Mouse (Mus musculus) adrenal gland (tissue): ENCODE results near the gene Gm26661.

Experiments
- intact Hi-C: fragments of 180-260 bp; cut with DNase I; formaldehyde crosslinking; loops from one replicate; pipeline ENCODE4 v1.15.1; 2025

Gm26661 gene

DNA sequence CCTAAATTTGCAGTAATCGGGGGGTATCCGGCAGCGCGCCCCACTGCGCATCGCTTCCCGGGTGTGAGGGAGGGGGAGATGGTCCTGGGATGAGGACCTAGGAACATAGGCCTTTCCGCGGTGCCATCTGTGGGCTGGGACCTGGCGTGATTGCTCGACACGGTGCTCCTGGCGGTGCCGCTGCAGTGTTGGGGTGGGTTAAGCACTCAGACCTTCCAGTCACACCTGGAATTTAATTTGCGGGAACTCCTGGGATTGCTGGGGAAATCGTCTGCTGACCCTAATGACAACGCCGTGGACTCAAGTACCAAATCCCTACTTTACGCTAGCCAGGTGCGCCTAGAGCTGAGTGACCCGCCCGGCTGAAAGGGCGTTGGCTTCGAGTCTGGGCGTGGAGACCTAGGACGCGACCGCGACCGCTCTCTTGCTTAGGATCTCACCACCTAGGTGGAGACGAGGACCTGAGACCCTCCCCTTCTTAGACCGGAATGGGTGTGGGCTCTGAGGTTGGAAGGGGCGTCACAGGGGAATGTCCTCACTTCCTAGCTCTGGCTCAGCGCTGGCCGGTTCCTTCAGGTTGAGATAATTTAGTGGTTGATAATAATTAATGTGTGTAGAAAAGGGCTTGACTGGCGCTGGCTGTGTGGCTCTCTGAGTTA lies 27.2 kb downstream of the Gm26661 start:
- intact Hi-C loops = loop anchor here (2.0 to 5.0 kb wide), 3 partner anchors 84 to 182 kb away; no protein-coding TSS in a partner anchor

DNA sequence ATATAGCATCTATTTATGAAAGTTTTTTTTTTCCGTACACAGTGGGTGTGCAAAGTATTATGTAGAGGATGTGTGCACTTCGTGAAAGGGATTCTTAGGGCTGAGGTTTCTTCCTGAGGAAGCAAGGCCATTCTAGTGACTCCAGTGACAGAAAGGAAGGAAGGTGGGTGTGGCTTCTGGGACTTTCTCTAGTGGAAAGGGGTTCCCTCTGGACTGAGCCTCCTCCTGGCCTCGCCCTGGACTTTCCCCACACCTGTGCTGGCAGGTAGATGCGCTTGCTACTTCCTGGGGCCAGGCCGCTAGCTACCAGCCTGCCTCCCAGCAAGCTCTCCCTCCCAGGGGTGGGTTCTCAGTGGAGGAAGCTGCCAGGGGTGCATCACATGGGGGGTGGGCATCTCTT lies 28.1 kb downstream of the Gm26661 start:
- intact Hi-C loops = loop anchor here (2.0 to 5.0 kb wide), 3 partner anchors 83 to 181 kb away; no protein-coding TSS in a partner anchor

DNA sequence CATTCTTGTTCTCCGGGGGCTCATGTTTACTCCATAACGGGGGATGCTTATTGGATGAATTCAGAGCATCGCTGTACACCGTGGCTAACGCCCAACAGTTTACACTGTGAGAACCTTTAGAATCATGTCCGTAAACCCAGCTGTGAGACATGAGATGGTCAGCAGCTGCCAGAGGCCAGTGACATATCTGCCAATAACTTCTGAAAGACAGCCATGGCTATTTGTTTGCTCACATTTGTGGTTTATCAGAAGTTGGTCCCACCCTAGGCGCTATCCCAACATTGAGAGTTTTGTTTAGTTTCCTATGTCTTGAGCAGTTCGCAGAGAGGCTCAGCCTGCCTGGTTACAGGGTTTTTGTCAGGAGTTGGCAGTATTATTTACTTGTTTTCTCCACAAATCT lies 30.0 kb downstream of the Gm26661 start:
- intact Hi-C loops = loop anchor here (10.0 kb wide), 1 partner anchor 53 kb away; no protein-coding TSS in a partner anchor

DNA sequence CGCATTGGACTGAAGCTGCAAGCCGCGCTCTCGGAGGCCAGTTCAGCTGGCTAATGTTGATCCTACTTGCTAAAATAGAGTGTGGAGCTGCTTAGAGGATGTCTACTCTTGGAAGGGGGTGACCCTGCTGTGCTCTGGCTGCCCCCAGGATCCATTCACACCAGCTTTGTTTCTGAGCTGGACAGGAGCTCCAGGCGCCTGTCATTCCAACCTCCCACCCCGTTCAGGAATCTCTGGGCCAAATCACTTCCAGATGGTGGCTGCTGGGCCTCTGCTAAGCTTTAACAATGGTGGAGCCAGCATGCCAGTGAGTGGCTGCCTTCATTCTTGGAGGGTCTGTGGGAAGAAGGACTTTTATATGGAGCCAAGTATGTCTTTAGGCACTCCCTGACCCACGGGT lies 31.3 kb downstream of the Gm26661 start:
- intact Hi-C loops = loop anchor here (10.0 kb wide), 1 partner anchor 52 kb away; no protein-coding TSS in a partner anchor

DNA sequence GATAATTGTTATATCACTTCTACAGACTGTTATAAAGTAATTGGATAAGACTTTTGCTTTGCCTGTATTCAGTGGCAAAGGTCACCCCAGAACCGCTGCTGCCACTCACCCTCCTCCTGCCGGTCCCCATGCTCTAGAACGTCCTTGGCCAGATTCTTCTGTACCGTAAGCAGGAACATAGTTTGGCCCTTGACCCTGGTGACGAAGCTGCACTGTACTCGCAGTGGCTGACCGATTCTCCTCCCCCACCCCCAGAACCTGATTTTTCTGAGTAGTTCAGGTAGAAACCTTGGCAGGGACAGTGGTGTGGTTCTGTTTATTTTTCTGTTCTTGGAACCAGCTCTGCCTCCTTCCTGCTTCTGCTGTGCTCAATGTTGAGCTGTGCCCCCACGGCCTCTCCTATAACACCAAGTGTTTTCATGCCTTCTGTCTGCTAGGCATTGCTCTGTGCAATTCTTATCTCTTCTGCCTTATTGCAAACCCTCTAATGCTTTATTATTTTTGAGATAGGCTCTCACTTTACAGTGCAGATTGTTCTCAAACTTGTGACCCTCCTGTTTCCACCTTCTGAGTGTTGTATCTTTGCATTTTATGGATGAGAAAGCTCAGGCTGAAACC lies 33.4 kb downstream of the Gm26661 start:
- intact Hi-C loops = loop anchor here (2.0 to 10.0 kb wide), 2 partner anchors 26 to 50 kb away; no protein-coding TSS in a partner anchor

DNA sequence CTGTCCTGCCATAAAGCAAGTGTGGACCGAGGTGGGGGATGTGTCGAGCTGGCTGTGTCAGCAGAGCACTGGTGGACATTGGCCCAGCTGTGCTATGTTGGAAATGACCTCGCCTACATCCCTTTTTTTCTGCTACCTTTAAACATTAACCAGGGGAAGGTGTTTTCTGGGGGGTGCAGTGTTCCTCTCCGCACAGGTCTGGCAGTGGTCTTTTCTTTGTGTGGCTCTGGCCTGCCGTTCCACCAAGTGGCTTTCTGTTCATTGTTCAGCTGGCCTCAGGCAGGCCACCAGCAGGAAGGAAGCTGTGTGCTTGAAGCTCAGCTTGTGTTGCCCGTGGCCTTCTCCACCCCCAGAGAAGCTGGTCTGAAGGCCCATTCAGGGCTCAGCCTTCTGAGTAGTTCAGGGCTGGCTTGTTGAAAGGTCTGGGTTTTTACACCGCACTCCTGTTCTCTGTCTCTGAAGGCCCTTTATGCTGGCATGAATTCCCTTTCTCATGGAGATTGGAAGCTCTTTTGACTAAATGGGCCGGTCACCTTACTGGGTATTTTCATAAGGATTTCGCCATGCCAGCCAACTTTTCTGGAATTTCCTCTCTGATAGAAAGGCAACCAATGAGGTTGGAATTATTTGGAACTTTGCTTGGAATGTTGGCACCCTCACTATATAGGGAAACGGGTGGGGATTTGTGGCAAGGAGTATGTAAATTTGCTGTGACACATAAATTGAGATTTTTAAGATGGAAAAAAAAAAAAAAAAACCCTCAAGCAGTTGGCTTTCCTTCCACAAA lies 35.0 kb downstream of the Gm26661 start:
- intact Hi-C loops = loop anchor here (10.0 kb wide), 1 partner anchor 48 kb away; no protein-coding TSS in a partner anchor

DNA sequence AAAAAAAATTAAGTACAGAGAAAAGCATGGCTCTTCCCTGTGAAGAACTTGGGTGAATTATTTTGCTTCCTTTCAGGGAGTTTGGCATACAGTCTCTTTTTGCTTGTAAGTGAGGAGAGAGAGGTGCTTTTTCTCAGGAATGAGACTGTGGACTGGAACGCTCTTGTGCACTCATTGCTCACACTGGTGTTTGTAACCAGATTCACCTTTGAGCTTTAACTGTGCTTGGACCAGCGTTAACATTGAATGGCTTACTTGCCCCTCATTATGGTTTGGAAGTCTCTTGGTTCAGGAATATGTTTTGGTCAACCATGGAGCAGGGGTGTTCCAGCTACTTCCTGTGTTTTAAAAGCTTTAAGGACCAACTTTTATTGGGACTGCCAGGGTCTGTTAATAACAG lies 37.8 kb downstream of the Gm26661 start:
- intact Hi-C loops = loop anchor here (10.0 kb wide), 1 partner anchor 46 kb away; no protein-coding TSS in a partner anchor

DNA sequence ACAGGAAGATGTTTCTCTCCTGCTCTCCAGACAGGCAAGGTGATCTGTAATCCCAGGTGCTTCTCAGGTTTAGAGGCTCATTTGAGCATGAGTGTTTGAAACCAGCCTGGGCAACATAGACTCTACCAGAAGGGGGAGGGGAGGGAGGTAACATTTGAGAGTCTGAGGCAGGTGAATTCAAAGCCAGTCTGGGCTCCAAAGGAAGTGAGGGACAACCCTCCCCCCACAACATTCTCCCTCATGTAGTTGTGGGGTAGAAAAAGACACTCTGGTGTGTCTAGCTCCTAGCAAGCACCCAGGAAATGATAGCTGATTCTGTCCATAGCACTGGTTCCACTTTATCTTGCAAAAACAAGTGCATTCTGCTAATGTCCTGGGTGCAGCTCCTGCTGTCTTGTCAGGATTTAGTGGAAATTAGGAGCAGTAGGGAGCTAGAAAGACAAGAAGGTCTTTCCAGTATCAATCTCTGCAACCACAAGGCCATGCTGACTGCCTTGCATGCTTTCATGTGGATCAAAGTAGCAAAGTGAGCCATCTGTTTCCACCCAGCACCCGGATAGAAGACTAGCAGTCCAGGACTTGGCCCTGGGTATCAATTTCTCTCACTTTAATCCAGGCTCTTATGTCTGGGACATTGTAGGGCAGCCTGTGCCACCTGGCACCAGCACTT lies 40.5 kb downstream of the Gm26661 start:
- intact Hi-C loops = no loop called here

DNA sequence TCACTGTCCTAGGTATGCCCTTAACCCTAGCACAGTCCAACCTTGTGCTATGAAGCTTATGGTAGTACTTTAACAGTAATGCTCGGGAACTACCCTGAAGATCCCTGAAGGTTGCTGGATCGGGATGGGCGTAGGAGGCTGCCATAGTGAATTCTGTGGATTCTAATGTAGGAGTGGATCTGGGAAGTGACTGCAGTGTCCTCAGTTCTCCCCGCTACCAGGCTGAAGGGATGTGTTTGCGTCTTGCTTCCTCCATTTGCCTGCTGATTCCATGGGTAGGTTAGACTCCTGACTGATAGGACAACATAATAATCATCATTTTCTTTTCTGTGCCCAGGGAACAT lies 41.0 kb downstream of the Gm26661 start:
- intact Hi-C loops = no loop called here

DNA sequence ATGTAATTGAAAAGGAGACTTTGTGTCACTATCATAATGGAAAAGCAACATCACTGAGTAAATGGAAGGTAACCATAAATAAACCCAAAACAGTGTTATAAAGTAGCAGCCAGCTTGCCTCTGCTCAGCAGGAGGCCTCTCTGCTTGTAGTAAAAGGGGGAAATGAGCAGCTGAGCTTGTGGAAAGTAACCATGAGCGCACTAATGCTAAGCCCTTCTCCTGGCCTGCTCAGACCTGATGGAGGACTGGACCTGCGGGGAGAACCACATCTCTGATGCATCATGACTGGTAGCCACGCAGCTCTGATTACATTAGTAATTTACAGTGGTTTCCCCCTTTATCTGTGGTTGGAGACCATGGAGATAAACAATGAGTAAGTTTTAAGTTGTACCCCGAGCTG lies 42.1 kb downstream of the Gm26661 start:
- intact Hi-C loops = no loop called here

DNA sequence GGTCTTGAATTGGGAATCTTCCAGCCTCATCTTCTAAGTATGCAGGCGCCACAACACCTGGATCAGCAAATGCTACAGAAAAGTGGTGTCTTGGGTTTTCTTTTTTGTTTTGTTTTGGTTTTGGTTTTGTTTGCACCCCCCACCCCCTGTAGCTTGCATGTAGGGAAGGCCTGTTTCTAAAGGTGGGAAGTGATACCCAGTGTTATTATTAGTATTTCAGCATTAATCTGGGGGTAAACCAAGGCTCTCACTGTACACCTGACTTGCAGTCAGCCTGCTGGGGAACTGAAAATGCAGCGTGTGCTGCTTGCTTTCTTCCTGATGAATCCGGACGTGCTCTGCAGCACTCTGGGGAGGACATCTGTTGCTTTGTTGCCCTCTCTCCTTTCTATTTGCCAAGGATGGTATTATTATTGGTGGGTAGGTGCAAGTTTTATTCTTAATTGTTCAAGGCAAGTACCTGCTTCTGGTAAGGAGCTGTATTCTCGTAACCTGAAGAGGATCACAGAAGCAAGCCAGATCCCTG lies 47.2 kb downstream of the Gm26661 start:
- intact Hi-C loops = no loop called here

DNA sequence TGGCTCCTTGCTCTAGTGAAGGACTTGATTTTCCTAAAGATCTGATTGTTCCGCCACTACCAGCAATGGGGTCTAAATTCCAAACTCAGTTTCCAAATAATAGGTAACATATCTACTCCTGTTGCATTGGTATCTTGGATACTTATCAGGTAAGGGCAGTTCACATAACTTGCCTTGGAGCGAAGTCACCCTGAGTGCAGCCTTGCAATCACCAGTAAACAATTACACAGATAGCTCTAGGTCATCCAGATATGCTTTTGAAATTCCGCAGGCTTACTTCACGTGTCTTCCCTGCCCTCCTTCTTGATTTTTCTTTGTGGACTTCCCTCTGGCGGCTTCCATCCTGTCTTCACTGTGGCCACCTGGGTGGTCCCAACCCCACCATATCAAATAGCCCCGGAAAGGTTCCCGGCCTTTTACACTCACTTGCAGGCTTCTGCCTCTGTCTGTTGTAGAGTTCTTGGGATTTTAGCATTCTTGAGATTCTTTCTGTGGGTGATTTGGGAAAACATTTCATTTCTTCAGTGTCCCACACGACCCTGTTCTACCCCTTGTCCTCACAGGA lies 48.6 kb downstream of the Gm26661 start:
- intact Hi-C loops = no loop called here
